Mouse (Mus musculus): ENCODE data around the gene Notch1. TPM values are rescaled to one million over a fixed set of nuclear protein-coding genes. Genes with fewer than 3 reads are reported as not detected.

Notch1 gene
- polyA plus RNA-seq, 1 experiment from 2014 or later, result 49.5 TPM

- H3K4me1 ChIP-seq, result peaks cover 23% of the 10 kb centered on the region
- H3K9ac ChIP-seq, result no peak overlapping the region
- no peaks in the 10 kb centered on the region for H3K27me3 ChIP-seq
- H3K4me3 ChIP-seq (replicated peaks), result no peak overlapping the region
- H3K9me3 ChIP-seq, result no peaks in the 10 kb centered on the region
- 95% methylated on average over 6 of the region's 6 CpGs for WGBS
- peaks cover 99% of the 10 kb centered on the region for H3K36me3 ChIP-seq (replicated peaks)
- no peak overlapping the region for H3K27ac ChIP-seq
- ATAC-seq (ENCODE audit: low FRiP score), result no peak
- no peak overlapping the region for H3K4me2 ChIP-seq
These were observed 44.7 kb downstream of the Notch1 start for GRCm38 (mm10) chr2:26471652-26472285.

GRCm38 (mm10) chr2:26470967-26471366 lies 45.5 kb downstream of the Notch1 start:
- H3K36me3 ChIP-seq (replicated peaks), result peaks cover 99% of the 10 kb centered on the region
- no peaks in the 10 kb centered on the region for H3K27me3 ChIP-seq
- H3K9ac ChIP-seq, result no peak overlapping the region
- 93% methylated on average over 17 of the region's 17 CpGs for WGBS
- H3K9me3 ChIP-seq, result no peaks in the 10 kb centered on the region
- ATAC-seq (ENCODE audit: low FRiP score), result no peak
- H3K4me1 ChIP-seq, result peaks cover 15% of the 10 kb centered on the region
- no peak overlapping the region for H3K4me3 ChIP-seq (replicated peaks)
- H3K4me2 ChIP-seq, result no peak overlapping the region
- no peak overlapping the region for H3K27ac ChIP-seq

GRCm38 (mm10) chr2:26468376-26468775 lies 48.1 kb downstream of the Notch1 start:
- H3K4me2 ChIP-seq, result no peak overlapping the region
- ATAC-seq (ENCODE audit: low FRiP score), result no peak
- H3K4me1 ChIP-seq, result no peaks in the 10 kb centered on the region
- H3K4me3 ChIP-seq (replicated peaks), result no peak overlapping the region
- H3K27me3 ChIP-seq, result no peaks in the 10 kb centered on the region
- 0 out of 2 replicates have a peak overlapping the region, but pooled peaks have one; percentile 31 for H3K27ac ChIP-seq
- 97% methylated on average over 15 of the region's 15 CpGs for WGBS
- H3K36me3 ChIP-seq (replicated peaks), result peaks cover 99% of the 10 kb centered on the region
- no peaks in the 10 kb centered on the region for H3K9me3 ChIP-seq
- H3K9ac ChIP-seq, result no peak overlapping the region

- Histone ChIP-seq H3K27ac (no peak overlapping the region), H3K9me3 (no peaks in the 10 kb centered on the region), H3K4me3 (replicated peaks) (no peak overlapping the region), H3K4me2 (no peak overlapping the region), H3K36me3 (replicated peaks) (peaks cover 98% of the 10 kb centered on the region), H3K4me1 (peaks cover 12% of the 10 kb centered on the region), H3K27me3 (no peaks in the 10 kb centered on the region), H3K9ac (no peak overlapping the region)
- ATAC-seq (ENCODE audit: low FRiP score), result no peak
- 96% methylated on average over 6 of the region's 6 CpGs for WGBS
These were observed 53.1 kb downstream of the Notch1 start for GRCm38 (mm10) chr2:26463412-26463811.

- Histone ChIP-seq H3K27ac (no peak overlapping the region), H3K9me3 (no peaks in the 10 kb centered on the region), H3K4me3 (replicated peaks) (no peak overlapping the region), H3K4me1 (peaks cover 12% of the 10 kb centered on the region), H3K9ac (no peak overlapping the region), H3K4me2 (no peak overlapping the region), H3K36me3 (replicated peaks) (peaks cover 98% of the 10 kb centered on the region), H3K27me3 (no peaks in the 10 kb centered on the region)
- WGBS, result 83% methylated on average over 3 of the region's 3 CpGs
- ATAC-seq (ENCODE audit: low FRiP score), result no peak
These were observed 53.5 kb downstream of the Notch1 start for GRCm38 (mm10) chr2:26462980-26463379.

- peaks cover 91% of the 10 kb centered on the region for H3K36me3 ChIP-seq (replicated peaks)
- H3K4me2 ChIP-seq, result no peak overlapping the region
- no peak overlapping the region for H3K27ac ChIP-seq
- peaks cover 12% of the 10 kb centered on the region for H3K4me1 ChIP-seq
- no peak overlapping the region for H3K4me3 ChIP-seq (replicated peaks)
- 91% methylated on average over 5 of the region's 5 CpGs for WGBS
- H3K9me3 ChIP-seq, result no peaks in the 10 kb centered on the region
- H3K9ac ChIP-seq, result no peak overlapping the region
- no peak for ATAC-seq (ENCODE audit: low FRiP score)
- H3K27me3 ChIP-seq, result no peaks in the 10 kb centered on the region
These were observed 54.8 kb downstream of the Notch1 start for GRCm38 (mm10) chr2:26461667-26462066.

GRCm38 (mm10) chr2:26460837-26461236 lies 55.6 kb downstream of the Notch1 start:
- WGBS, result 90% methylated on average over 13 of the region's 13 CpGs
- H3K36me3 ChIP-seq (replicated peaks), result peaks cover 82% of the 10 kb centered on the region

GRCm38 (mm10) chr2:26460097-26460646 lies 56.3 kb downstream of the Notch1 start:
- H3K9me3 ChIP-seq, result no peaks in the 10 kb centered on the region
- no peak overlapping the region for H3K4me2 ChIP-seq
- ATAC-seq (ENCODE audit: low FRiP score), result peak; percentile 20; the same call in 1 of the 2 replicates
- 92% methylated on average over 16 of the region's 16 CpGs for WGBS
- H3K27ac ChIP-seq, result 0 out of 2 replicates have a peak overlapping the region, but pooled peaks have one; percentile 19
- peaks cover 76% of the 10 kb centered on the region for H3K36me3 ChIP-seq (replicated peaks)
- no peaks in the 10 kb centered on the region for H3K27me3 ChIP-seq
- H3K4me1 ChIP-seq, result peaks cover 12% of the 10 kb centered on the region
- H3K9ac ChIP-seq, result no peak overlapping the region
- H3K4me3 ChIP-seq (replicated peaks), result no peak overlapping the region

More at GRCm38 (mm10) chr2:26460837-26461236, 55.6 kb downstream of the Notch1 start:
- ATAC-seq (ENCODE audit: low FRiP score), result no peak
- Histone ChIP-seq H3K27ac (peak overlapping the region; percentile 32; the same call in 1 of the 2 replicates), H3K9me3 (no peaks in the 10 kb centered on the region), H3K9ac (no peak overlapping the region), H3K4me3 (replicated peaks) (no peak overlapping the region), H3K4me1 (peaks cover 12% of the 10 kb centered on the region), H3K27me3 (no peaks in the 10 kb centered on the region), H3K4me2 (no peak overlapping the region)

- H3K4me2 ChIP-seq, result no peak overlapping the region
- no peaks in the 10 kb centered on the region for H3K9me3 ChIP-seq
- 36% methylated on average over 6 of the region's 6 CpGs for WGBS
- H3K4me3 ChIP-seq (replicated peaks), result no peak overlapping the region
- H3K27ac ChIP-seq, result peak overlapping the region; percentile 36
- H3K36me3 ChIP-seq (replicated peaks), result peaks cover 69% of the 10 kb centered on the region
- no peaks in the 10 kb centered on the region for H3K27me3 ChIP-seq
- no peak overlapping the region for H3K9ac ChIP-seq
- ATAC-seq (ENCODE audit: low FRiP score), result peak; percentile 27; the same call in 1 of the 2 replicates
- peaks cover 12% of the 10 kb centered on the region for H3K4me1 ChIP-seq
These were observed 57.0 kb downstream of the Notch1 start for GRCm38 (mm10) chr2:26459478-26459877.

- Histone ChIP-seq H3K27ac (0 out of 2 replicates have a peak overlapping the region, but pooled peaks have one; percentile 38), H3K4me2 (no peak overlapping the region), H3K4me1 (peaks cover 12% of the 10 kb centered on the region), H3K27me3 (no peaks in the 10 kb centered on the region), H3K9ac (no peak overlapping the region), H3K36me3 (replicated peaks) (peaks cover 61% of the 10 kb centered on the region), H3K9me3 (no peaks in the 10 kb centered on the region), H3K4me3 (replicated peaks) (no peak overlapping the region)
- ATAC-seq (ENCODE audit: low FRiP score), result no peak; the same call in 1 of the 2 replicates
- WGBS, result 42% methylated on average over 7 of the region's 7 CpGs
These were observed 57.9 kb downstream of the Notch1 start for GRCm38 (mm10) chr2:26458402-26459124.

- no peak overlapping the region for H3K4me2 ChIP-seq
- ATAC-seq (ENCODE audit: low FRiP score), result no peak
- WGBS, result 22% methylated on average over 5 of the region's 5 CpGs
These were observed 67.1 kb downstream of the Notch1 start for GRCm38 (mm10) chr2:26449121-26450060.

More at GRCm38 (mm10) chr2:26449121-26450060, 67.1 kb downstream of the Notch1 start:
- no peaks in the 10 kb centered on the region for H3K9me3 ChIP-seq
- H3K27me3 ChIP-seq, result no peaks in the 10 kb centered on the region
- H3K4me1 ChIP-seq, result peaks cover 20% of the 10 kb centered on the region
- H3K27ac ChIP-seq, result no peak overlapping the region
- no peak overlapping the region for H3K4me3 ChIP-seq (replicated peaks)
- H3K36me3 ChIP-seq (replicated peaks), result no peaks in the 10 kb centered on the region
- H3K9ac ChIP-seq, result no peak overlapping the region

All from forebrain, embryonic 12.5 days (tissue).